Mouse (Mus musculus) ovary, postnatal 36 days (tissue): ENCODE results near the gene Tmem120b.

Experiments
- DNase-seq: peaks from one replicate; pipeline ENCODE4 v3.0.0; 2022; ENCODE audit warnings: low spot score, mixed read lengths

Gene Tmem120b

DNA sequence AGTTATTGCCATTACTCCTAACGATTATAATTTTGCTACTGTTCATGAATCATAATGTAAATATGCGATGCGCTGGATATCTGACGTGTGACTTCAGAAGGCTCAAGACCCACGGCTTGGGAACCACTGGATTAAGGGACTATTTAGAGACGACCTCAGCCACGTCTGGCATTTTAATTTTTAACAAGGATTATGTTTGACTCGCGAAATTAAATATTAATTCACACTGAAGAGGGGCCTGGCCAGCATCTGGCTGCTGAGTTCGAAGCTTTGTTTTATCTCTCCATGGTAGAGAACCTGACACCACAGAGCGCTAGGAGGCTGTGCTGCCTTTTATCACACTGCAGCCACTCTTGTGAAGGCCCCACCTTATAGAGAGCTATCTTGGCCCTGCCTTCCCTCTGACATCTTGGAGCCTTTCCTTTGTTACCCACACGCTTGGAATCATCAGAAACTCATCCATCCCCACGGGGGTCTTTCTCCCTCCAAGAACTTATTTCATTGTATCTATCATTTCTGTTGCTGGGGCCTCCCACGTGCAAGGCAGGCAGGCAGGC lies 24.9 kb downstream of the Tmem120b start:
- DNase-seq, result no peak

DNA sequence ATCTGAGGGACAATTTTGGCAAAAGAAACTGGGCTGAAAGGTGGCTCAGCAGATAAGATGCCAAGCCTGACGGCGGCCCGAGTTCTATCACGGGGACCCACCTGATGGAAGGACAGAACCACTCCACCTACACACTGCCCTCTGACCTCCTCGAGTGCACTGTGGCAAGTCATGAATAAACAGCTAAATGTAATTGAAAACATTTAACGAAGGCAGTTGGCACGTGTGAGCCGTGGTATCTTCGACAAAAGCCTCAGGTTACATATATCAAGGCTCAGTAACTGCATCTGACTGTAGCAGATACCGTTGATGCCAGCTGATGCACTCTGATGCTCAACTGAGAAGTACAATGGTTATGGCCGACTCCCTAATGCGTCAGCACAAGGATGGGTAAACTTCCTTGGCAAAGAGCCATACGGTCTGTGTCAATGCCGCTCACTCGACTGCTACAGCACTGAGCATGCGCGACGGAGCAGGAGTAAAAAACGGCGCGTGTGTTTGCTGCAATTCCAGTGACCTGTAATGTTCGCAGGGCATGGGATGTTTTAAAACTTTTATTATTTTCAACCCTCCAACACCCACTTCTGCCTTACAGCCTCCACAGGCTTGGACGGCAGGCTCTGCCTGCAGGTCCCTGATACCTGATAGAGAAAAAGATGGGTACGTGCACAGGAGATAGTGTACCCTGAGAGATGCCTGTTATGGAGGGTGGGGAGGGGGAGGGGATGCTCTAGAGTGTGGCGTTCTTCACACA lies 26.2 kb downstream of the Tmem120b start:
- DNase-seq, result no peak

DNA sequence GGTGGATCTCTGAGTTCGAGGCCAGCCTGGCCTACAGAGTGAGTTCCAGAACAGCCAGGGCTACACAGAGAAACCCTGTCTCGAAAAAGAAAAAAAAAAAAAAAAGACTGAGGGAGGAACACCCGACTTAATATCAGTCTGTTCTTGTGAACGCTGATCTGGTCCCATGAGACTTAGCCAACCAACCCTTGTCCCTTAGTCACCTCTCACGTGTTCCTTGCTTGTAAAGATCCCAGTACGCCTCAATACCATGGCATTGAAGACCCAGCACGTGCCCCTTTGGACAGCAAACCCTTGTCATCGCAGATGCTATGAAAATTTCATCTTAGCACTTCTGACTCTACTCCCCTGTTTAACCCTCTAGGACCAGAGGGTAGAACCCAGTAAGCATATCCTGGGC lies 28.1 kb downstream of the Tmem120b start:
- no peak for DNase-seq

DNA sequence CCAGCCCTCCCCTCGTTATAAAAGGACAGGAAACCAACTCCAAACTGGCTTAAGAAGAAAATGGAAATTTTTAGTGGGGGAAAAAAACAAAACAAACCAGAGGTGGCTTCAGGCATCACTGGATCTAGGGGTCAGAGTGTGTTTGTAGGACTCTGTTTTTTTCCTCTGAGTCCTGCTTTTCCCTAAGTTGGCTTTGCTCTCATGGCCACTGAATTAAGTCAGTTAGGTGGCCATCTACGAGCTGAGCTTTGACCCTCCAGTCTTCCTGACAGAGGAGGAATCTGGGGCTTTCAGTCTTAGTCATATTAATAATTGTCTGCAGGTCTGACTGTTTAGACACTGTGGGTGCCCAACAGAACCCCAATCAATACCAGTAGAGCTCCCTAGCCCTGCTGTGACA lies 30.3 kb downstream of the Tmem120b start:
- DNase-seq, result no peak

DNA sequence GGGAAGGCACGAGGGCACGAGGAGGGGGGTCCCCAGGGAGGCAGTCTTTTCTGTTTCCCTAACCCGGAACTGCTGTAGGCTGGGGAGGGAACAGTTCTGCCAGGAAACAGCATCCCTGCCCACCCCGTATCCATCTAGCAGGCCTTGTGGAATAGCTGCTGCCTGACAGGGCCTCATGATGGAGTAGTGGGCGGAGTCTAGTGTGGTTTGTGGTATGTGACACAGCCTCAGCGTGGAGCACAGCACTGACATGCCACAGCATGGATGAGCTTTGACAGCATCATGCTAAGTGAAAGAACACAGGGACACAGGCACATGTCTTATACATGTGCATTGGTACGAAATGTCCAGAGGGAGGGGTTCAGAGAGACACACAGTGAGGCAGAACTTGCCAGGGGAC lies 34.2 kb downstream of the Tmem120b start:
- DNase-seq, result no peak

DNA sequence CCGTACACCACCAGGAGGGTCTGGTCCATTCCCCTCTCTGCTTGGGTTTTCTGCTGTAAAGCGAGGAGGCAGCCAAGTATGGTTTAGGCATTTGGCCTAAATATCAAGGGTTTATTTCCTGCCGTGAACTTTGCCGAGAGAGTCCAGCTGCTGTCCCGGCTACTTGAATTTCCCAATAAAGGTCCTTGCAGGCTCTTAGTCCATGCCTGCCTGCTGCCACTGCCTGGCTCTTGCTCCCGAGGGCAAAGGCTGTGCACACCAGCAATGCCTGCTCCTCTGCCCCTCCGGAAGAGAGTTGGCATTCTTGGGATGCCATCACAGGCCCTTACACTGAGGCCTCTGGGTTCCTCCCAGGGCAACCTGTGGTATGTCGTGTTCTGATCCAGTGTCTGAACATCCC lies 35.3 kb downstream of the Tmem120b start:
- no peak for DNase-seq

DNA sequence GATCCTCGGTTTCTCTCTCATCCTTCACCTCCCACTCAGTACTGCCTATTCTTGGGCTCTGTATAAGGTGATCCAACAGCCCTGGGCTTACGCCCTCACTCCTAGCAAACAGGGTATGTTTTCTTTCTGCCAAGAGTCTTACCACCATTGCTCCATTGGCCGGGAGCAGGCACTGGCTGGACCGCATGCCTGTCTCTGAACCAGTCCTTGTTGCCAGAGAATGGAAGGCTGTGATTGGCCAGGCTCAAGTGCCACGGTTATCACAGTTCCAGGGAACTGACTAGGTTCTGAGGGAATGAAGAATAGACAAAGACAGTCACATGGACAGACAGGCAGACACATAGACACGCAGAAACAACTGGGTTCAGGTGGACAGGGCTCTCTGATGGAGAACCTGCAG lies 36.6 kb downstream of the Tmem120b start:
- no peak for DNase-seq

DNA sequence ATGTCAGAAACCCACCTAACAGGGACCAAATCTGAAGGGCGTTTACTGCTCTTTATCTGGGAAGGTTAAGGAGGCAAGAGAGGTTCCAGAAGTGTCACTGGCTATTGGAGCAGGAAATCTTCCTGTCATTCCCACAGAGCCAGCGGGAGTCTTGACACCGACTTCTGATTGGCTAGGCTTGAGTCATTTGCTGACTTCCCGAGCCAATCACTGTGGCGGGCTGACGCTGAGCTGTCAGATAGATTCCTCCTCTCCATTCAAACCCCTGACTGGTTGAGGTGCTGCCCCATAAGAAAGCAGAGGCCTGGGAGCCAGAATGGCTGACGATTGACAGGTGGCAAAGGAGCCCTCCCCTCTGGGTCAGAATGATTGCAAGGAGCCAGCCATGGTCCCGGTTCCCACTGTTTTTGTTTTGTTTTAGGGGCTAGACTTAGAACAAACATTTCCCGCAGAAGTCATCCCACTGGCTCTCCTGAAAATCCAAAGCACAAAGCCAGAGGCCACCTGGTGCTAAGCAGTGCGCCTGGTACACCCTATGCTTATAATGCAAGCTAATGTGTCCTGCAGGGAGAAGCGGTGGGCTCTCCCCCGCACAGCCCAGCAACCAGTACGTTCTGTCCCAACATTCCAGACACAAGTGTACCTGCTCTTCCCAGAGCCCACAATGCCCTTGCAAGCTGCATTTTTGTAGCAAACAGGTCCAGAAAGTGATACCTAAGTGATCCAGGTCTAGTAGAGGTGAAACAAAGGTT lies 41.4 kb downstream of the Tmem120b start:
- DNase-seq, result no peak

DNA sequence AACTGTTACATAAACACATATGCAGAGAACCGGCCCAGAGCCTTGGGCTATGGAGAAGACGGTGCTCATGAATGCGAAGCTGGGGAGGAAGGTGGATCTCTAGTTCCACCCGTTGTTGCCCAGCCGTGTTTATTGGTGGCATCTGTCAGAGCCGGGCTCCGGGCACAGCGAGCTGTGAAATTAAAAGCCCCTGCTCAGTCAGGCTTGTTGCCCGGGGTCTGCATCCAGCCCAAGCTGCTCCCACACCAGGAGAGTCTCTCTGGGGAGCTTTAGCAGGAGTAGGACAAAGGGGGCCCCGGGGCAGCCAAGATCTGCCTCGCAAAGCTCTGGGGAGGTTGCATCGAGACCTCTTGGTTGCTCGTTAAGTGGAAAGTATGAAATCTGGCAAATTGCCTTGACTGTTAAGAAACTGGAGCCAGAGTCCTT lies 42.1 kb downstream of the Tmem120b start:
- no peak for DNase-seq

DNA sequence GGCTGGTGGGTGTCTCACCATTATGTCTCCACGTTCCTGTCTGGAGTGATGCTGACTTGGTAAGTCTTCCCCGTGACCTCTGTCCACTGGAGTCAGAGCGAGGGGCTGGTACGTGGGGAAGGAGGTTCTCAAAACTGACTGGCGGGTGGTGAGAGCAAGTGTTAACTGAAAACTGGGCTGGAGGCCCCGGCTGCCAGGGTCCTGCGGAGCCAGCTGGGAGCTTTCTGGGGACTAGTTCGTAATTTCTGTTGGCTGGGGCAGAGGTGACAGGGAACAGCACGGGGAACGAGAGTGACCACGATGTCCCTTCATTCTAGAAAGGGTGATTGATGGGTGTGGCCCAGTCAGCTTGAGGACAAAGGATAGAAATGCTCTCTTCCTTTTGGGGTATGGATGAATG lies 45.9 kb downstream of the Tmem120b start:
- no peak for DNase-seq

DNA sequence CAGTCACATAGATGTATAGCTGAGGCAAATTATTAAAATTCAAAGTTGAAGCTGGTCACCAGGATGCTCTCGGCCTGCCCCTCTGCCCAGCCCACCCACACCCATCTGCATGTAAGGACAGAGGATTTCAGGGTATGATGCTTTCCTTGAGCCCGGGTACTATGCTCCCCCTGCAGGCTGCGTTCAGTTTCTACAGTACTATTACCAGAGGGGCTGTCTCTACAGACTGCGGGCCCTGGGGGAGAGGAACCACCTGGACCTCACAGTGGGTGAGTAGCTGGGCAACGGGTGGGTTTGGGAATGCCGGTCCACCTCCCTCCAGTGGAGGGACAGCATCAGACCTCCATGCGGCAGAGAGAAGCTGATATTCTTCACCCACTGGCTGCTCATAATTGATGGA lies 46.7 kb downstream of the Tmem120b start:
- DNase-seq, result no peak

DNA sequence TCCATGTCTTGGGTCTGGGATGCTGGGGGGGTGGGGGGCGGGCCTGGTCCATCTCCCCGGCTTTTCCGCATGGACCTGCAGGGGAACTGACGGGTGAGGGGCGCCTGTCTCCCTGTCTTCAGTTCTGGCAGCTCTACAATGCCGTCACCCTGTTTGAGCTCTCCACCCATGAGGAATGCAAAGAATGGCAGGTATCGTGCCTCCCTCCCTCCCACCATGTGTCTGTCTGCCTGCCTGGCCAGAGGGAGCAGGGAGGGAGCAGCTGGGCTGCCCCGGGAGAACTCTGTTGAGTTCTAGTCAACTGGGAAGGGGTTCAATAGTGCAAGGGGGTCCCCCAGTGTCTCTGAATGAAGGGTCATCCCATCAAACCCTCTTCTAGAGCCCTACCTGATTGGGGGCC lies 47.9 kb downstream of the Tmem120b start:
- no peak for DNase-seq

DNA sequence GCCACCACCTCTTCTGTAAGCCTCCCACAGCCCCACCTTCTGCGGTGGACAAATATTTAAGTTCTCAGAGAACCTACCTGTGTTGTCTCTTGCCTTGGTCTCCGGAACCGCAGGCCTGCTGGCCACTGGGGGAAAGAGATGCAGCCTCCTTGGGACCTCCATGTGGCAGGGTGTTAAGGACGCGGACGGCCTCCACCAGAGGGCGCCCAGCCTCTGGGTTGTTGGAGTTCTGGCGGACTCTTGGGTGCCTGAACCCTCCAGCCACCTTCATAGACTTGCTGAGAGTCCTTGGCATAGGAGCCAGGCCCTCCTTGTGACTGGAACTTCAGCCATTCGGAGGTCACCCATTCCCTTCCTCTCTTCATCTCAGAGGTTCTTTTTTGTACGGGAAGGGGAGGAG lies 49.0 kb downstream of the Tmem120b start:
- peak; percentile 79 for DNase-seq

DNA sequence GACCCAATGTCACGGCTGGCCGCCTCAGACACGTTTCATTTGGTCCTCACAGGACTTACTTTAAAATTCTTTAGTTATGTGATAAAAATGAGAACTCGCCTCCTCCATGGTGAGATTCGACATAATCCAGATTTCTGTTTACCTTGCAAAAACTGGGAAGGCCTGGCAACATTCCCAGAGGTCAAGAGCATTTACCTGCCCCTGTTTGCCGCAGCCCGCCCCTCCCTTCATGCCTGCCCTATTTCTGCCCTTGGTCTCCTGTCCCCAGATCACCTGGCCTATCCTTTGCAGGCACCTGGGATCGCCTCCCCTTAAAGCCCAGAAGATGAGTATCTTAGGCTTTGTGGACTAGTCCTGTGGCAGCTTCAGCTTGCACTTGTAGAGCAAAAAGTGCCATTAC lies 49.6 kb downstream of the Tmem120b start:
- DNase-seq, result no peak

DNA sequence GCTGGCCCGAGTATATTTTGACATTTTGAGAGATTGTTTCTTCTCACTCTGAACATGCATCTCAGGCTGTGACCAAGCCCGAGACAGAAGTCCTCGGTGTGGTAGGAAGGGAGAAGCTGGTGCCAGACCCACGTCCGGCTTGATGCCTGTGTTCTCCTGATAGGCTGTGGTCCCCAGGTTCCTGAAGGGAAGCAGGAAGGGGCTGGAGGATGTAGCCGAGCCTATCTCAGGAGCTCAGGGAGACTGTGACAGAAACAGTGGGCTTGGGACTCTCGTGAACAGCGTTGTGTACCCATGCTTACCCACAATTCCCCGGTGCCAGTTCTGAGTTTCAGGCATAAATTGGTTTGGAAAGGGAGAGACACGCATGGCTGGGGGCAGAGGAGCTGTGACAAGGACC lies 50.6 kb downstream of the Tmem120b start:
- DNase-seq, result no peak

DNA sequence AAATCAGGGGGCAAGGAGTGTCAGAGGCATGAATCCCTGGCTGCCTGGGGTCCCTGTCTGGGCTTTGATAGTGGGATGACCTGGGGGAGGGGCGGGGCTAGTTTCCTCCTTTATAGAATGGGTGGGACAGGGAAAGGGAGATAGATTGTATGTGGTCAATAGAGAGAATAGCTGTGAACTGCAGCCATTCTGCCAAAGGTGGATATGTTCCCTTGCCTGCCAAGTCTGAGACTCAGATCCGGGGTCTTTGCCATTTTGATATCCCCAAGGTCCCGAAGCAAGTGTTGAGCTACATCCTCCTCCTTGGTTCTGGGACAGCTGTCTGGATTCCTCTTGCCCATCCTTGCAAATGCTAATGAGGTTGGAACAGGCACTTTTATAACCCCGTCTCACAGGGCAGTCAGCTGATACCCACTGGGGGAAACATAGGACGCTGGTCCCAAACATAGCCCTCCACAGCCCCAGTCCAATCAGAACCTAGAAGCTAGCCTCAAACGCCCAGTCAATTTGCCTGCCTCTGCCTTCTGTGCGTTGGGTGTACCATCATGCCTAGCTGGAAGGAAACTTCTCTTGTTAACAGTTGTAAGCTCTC lies 52.5 kb downstream of the Tmem120b start:
- DNase-seq, result no peak

DNA sequence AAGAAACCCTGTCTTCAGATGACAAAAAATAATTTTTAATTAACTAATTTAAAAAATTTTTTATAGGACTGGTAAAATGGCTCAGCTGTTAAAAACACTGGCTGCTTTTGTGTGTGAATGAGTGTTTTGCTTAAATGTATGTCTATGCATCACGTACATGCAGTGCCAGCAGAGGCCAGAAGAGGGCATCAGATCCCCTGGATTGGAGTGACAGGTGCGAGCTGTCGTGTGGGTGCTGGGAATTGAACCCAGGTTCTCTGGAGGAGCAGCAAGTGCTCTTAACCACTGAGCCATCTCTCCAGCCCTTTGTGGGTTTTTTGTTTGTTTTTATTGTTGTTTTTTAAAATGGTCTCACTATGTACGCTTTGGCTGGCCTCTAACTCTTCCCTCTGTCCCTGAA lies 54.0 kb downstream of the Tmem120b start:
- no peak for DNase-seq

DNA sequence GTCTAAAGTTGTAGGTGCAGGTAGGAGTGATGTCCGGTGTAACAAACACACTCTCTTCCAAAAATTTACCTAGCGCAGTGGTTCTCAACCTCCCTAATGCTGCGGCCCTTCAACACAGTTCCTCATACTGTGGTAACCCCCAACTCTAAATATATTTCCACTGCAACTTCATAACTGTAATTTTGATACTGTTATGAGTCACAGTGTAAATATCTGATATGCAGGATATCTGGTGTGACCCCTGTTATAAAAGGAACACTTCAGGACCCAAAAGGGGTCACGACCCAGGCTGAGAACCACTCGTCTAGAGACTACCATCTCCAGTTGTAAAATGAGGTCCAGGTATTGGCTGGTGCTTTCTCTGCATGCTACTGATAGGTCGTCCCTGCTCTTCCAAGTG lies 56.9 kb downstream of the Tmem120b start:
- no peak for DNase-seq

DNA sequence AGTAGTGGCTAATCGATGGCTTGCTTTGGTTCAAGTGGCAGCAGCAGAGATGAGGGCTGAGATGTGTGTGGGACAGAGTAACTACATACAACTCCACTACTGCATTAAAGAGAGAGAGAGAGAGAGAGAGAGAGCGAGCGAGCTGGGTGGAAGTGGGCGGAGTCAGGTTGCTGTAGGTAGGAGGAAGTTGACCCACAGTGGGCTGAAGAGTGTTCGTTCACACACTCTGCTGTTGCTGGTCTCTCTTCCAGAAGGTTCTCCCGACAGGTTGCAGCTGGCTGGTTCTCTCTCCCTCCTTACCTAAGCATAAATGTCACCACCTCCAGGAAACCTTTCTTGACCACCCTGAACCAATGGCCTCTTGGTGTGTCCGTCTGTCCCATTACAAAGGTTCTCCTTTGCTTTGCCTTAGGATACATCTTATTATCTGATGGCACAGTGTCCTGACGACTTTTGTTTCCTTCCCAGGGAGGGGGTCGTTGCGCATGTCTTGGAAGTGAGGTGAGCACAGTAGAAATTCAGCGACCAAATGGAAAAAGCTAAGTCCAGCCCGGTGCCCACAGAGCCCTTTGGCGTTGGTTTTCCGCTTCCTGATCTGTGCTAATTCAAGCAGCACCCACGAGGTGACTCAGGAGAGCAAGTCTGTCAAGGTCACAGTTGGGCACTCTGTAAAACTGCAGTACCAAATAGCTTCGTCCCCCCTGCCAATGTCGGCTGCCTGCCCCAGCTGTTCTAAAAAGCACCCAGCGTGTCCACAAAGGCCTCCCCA lies 57.6 kb downstream of the Tmem120b start:
- DNase-seq, result no peak

DNA sequence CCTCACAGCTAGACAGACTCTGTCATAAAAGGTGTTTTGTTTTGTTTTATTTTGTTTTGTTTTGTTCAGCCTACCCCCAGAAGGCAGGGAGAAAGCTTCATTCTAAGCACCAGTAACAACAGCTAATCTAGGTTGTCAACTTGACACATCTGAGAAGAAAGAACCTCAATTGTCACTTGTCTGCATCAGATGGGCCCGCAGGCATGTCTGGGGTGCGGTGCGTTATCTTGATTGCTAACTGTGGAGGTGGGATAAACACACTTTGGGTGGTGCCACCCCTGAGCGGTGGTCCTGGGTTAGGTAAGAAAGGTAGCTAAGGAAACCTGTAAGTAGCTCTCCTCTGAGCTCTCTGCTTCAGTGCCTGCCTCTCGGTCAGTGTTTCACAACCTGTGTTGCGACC lies 58.8 kb downstream of the Tmem120b start:
- no peak for DNase-seq

DNA sequence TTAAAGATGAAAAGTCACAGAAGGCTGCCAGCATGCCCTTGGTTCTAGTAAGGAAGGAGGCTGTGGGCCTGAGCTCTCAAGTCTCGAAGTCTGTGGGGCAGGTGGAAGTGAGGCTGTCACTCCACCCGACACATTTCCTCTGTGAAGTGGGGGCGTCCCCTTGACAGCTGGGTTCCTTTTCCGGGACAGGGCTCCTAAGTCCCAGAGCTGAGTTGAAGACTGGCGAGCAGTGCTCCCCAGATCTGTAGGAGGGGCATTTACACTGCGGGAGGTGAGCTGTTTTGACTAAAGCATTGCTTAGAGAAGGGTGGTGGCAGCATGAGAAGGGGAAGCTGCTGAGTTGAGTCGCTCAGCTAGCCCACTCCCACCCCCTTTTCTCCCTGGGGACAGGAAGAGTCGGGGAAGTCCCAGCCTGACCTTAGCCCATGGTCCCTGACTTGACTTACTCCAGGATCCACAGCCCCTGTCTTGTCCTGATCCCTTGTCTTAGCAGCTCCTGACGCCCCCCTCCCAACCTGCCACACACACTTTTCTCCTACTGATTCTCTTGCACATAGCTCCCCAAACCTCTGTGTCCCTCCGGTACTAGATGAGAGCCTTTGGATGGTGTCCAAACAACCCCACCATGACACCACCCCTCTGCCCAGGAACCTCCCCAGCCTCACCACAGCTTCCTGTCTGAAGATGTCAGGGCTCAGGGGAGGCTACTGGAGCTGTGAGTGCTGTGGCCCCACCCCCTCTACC lies 60.4 kb downstream of the Tmem120b start:
- DNase-seq, result no peak
